Mouse (Mus musculus) intestine, embryonic 16.5 days (tissue): Measurements from ENCODE around the gene Bmp4. TPM values are rescaled to one million over a fixed set of nuclear protein-coding genes. Genes with fewer than 3 reads are reported as not detected.

Experiments used
- ATAC-seq: fragments of 200-750 bp; cut with Nextera tagmentation; 2 replicates; pipeline ENCODE4 v1.8.0; 2017; ENCODE audit warnings: moderate TSS enrichment, moderate library complexity
- H3K27ac ChIP-seq: fragments of 300-500 bp; sonication (generic); 2 replicates; pipeline ENCODE4 v1.5.1; 2014; ENCODE audit warnings: mild to moderate bottlenecking, low read length
- H3K27me3 ChIP-seq: fragments of 300-500 bp; sonication (generic); replicated peaks from 2 replicates; pipeline ENCODE4 v1.6.1; 2014; ENCODE audit warnings: low read length, control low read depth, mixed read lengths; ENCODE audit not compliant: control insufficient read depth, insufficient read depth
- H3K36me3 ChIP-seq: fragments of 300-500 bp; sonication (generic); 2 replicates; pipeline ENCODE4 v1.6.1; 2014; ENCODE audit warnings: low read length, control low read depth; ENCODE audit not compliant: control insufficient read depth, insufficient read depth
- H3K4me1 ChIP-seq: fragments of 300-500 bp; sonication (generic); 2 replicates; pipeline ENCODE4 v1.6.1; 2014; ENCODE audit warnings: low read length, control low read depth, mixed read lengths; ENCODE audit not compliant: control insufficient read depth, insufficient read depth
- H3K4me2 ChIP-seq: fragments of 300-500 bp; sonication (generic); 2 replicates; pipeline ENCODE4 v1.6.1; 2014; ENCODE audit warnings: low read depth, low read length, control low read depth
- H3K4me3 ChIP-seq: fragments of 300-500 bp; sonication (generic); 2 replicates; pipeline ENCODE4 v1.5.1; 2014; ENCODE audit warnings: mild to moderate bottlenecking, low read length
- H3K9ac ChIP-seq: fragments of 300-500 bp; sonication (generic); 2 replicates; pipeline ENCODE4 v1.6.1; 2014; ENCODE audit warnings: low read depth, low read length
- H3K9me3 ChIP-seq: fragments of 300-500 bp; sonication (generic); 2 replicates; pipeline ENCODE4 v1.6.1; 2016; ENCODE audit warnings: low read length, control low read depth; ENCODE audit not compliant: control insufficient read depth
- WGBS: fragments of 180-500 bp; shearing (Covaris S2); extraction: QIAGEN DNeasy Blood & Tissue Kit; methylation state at CpG from one replicate; pipeline ENCODE4 v1.1.7; 2014; 5-methylcytosine and 5-hydroxymethylcytosine counted together
- polyA plus RNA-seq: library from polyadenylated mRNA; unstranded; fragments of >200 nt; fragmentation: Nextera tagmentation; extraction: Ambion mirVana; gene quantifications from 2 replicates; pipeline ENCODE4 v1.2.1, GENCODE M21; 2015

The Bmp4 gene
- polyA plus RNA-seq, 1 experiment from 2014 or later: 75.2 TPM

- Histone ChIP-seq H3K4me3 (no peak overlapping the region), H3K4me1 (peaks cover 6% of the 10 kb centered on the region; the same call in 1 of the 2 replicates), H3K36me3 (no peaks in the 10 kb centered on the region), H3K9ac (no peak overlapping the region), H3K27ac (no peak overlapping the region), H3K27me3 (no peaks in the 10 kb centered on the region), H3K9me3 (no peaks in the 10 kb centered on the region), H3K4me2 (no peak overlapping the region)
- no peak for ATAC-seq
- 72% methylated on average over 5 of the region's 5 CpGs for WGBS
These were observed 14.7 kb downstream of the Bmp4 start for GRCm38 (mm10) chr14:46375796-46376195.

GRCm38 (mm10) chr14:46372452-46372851 lies 18.0 kb downstream of the Bmp4 start:
- Histone ChIP-seq H3K9ac (no peak overlapping the region), H3K4me2 (no peak overlapping the region), H3K36me3 (no peaks in the 10 kb centered on the region), H3K27ac (no peak overlapping the region), H3K4me3 (no peak overlapping the region), H3K9me3 (no peaks in the 10 kb centered on the region), H3K27me3 (no peaks in the 10 kb centered on the region), H3K4me1 (no peaks in the 10 kb centered on the region)
- WGBS: 29% methylated on average over 9 of the region's 9 CpGs
- no peak for ATAC-seq

- 27% methylated on average over 10 of the region's 10 CpGs for WGBS
- no peak overlapping the region for H3K4me3 ChIP-seq
- no peak overlapping the region for H3K9ac ChIP-seq
- no peak overlapping the region for H3K4me2 ChIP-seq
- H3K9me3 ChIP-seq: no peaks in the 10 kb centered on the region
- no peaks in the 10 kb centered on the region for H3K4me1 ChIP-seq
- H3K27me3 ChIP-seq: no peaks in the 10 kb centered on the region
- H3K27ac ChIP-seq: no peak overlapping the region
- H3K36me3 ChIP-seq: no peaks in the 10 kb centered on the region
- no peak for ATAC-seq
These were observed 27.3 kb downstream of the Bmp4 start for GRCm38 (mm10) chr14:46363209-46363608.

GRCm38 (mm10) chr14:46357696-46358095 lies 32.8 kb downstream of the Bmp4 start:
- H3K4me1 ChIP-seq: no peaks in the 10 kb centered on the region

GRCm38 (mm10) chr14:46357286-46357685 lies 33.2 kb downstream of the Bmp4 start:
- H3K27me3 ChIP-seq: no peaks in the 10 kb centered on the region
- no peaks in the 10 kb centered on the region for H3K36me3 ChIP-seq
- no peaks in the 10 kb centered on the region for H3K9me3 ChIP-seq
- H3K27ac ChIP-seq: no peak overlapping the region
- no peak overlapping the region for H3K4me3 ChIP-seq
- no peaks in the 10 kb centered on the region for H3K4me1 ChIP-seq
- WGBS: 71% methylated on average over 7 of the region's 7 CpGs
- H3K9ac ChIP-seq: no peak overlapping the region
- no peak for ATAC-seq
- H3K4me2 ChIP-seq: no peak overlapping the region

More at GRCm38 (mm10) chr14:46357696-46358095, 32.8 kb downstream of the Bmp4 start:
- H3K27me3 ChIP-seq: no peaks in the 10 kb centered on the region
- 72% methylated on average over 8 of the region's 8 CpGs for WGBS
- no peak overlapping the region for H3K9ac ChIP-seq
- H3K4me2 ChIP-seq: no peak overlapping the region
- no peaks in the 10 kb centered on the region for H3K36me3 ChIP-seq
- H3K27ac ChIP-seq: no peak overlapping the region
- no peak for ATAC-seq
- H3K4me3 ChIP-seq: no peak overlapping the region
- no peaks in the 10 kb centered on the region for H3K9me3 ChIP-seq

- ATAC-seq: no peak
- H3K36me3 ChIP-seq: no peaks in the 10 kb centered on the region
These were observed 45.7 kb downstream of the Bmp4 start for GRCm38 (mm10) chr14:46344750-46345149.

GRCm38 (mm10) chr14:46338801-46339200 lies 51.7 kb downstream of the Bmp4 start:
- no peaks in the 10 kb centered on the region for H3K36me3 ChIP-seq
- no peak overlapping the region for H3K27ac ChIP-seq
- H3K4me3 ChIP-seq: no peak overlapping the region
- no peaks in the 10 kb centered on the region for H3K4me1 ChIP-seq
- H3K9ac ChIP-seq: no peak overlapping the region
- no peaks in the 10 kb centered on the region for H3K27me3 ChIP-seq
- H3K9me3 ChIP-seq: no peaks in the 10 kb centered on the region
- no peak for ATAC-seq
- WGBS: 80% methylated on average over 11 of the region's 11 CpGs
- H3K4me2 ChIP-seq: no peak overlapping the region

More at GRCm38 (mm10) chr14:46344750-46345149, 45.7 kb downstream of the Bmp4 start:
- no peaks in the 10 kb centered on the region for H3K9me3 ChIP-seq
- H3K4me3 ChIP-seq: no peak overlapping the region
- no peak overlapping the region for H3K9ac ChIP-seq
- H3K4me2 ChIP-seq: no peak overlapping the region
- H3K27me3 ChIP-seq: no peaks in the 10 kb centered on the region
- H3K27ac ChIP-seq: no peak overlapping the region
- no peaks in the 10 kb centered on the region for H3K4me1 ChIP-seq

Other genes starting within 250 kb of the Bmp4 start
- gene Gm15217, start 11.3 kb downstream of the Bmp4 start, polyA plus RNA-seq: 0.21 TPM in 1 of 2 replicates, not detected in the other